Mouse (Mus musculus) layer of hippocampus, adult 11-12 months (tissue): ENCODE measurements around the gene Mblac1.

Experiments
- DNase-seq: peaks from one replicate; pipeline ENCODE4 v3.0.0; 2022; ENCODE audit warnings: low spot score

The Mblac1 gene

DNA sequence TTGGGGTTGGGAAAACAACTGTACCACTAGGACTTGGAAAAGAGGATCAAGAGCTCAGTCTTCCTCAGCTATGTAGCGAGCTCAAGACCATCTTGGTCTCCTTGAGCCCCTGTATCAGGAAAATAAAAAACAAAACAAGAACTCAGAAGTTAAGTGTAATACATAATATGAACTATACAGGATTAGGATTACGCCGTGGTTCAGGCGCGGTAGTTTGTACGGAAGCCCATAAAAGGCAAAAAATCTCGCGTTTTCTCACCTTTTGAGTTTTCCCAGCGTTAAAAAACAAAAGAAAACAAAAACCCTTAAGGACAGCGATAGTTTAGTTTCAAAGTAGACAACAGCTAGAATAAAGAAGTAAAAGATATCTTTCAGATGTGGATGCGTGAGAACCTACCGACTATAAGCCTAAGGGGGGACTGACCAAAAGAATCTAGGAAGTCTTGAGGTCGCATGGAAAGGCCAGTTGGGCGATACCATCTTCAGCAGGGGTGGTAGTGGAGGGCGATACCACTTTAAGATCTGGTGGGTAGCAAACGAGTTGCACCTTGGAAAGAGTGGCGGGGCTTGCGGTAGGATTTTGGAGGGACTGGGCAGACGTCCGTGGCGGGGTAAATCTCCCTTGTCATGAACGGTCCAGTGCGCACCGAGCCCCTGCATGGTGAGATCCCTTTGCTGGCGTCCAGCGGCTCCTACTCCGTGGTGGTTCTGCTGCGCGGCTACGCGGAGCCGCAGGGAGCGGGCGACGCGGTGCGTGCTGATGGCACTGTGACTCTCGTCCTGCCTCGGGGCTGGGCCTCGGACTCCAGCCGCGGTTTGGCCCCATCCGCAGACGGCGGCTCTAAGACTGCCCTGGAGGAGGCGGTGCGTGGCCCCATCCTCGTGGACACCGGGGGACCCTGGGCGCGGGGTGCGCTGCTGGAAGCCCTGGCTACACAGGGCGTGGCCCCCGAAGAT, at the start of gene Mblac1:
Gene Mblac1 (plus strand): TSS at position 544 of the 957 bp plus-strand sequence.
- peak; percentile 86 for DNase-seq

GRCm38 (mm10) chr5:138154390-138154789, 39.7 kb upstream of the Mblac1 start:
- no peak for DNase-seq

GRCm38 (mm10) chr5:138155443-138155976, 38.6 kb upstream of the Mblac1 start, which contains the start of gene Zfp113:
TSS of gene Zfp113 (minus strand) at chr5:138155744.
- DNase-seq, result peak; percentile 94

GRCm38 (mm10) chr5:138160224-138160762, 33.8 kb upstream of the Mblac1 start:
- no peak for DNase-seq

DNA sequence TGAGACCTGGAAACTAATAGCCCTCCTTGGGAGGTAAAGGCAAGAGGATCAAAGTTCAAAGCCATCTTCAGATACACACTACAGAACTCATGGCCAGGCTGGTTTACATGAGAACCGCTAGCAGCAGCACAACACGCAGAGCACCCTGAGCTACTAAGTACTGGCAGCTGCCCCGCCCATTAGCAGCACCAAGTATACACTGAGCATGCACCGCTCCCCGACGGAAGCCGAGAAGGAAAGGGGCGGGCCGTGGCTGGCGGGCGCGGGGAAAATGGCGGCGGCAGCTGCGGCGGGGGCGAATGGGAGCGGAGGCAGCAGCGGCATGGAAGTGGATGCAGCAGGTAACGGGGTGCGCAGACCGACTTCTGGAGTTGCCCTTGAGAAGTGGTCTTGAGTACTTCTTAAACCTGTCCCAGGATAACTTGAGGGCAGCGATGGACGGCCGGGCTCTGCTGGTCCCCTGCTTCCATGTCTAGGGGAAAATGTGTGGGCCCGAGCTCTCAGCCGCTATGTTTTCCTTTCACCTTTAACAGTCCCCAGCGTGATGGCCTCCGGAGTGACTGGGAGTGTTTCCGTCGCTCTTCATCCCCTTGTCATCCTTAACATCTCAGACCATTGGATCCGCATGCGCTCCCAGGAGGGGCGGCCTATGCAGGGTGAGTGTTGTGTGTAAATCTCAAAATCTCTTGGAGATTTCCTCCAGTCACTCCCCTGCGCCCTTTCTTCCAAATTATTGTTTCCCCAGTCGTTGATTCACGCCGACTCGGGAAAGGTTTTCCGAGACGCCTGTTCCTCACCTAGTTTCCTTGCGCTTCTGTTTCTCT, 33.1 kb upstream of the Mblac1 start, which contains the start of gene Cops6:
Gene Cops6 (plus strand): TSS at position 230 of the 824 bp plus-strand sequence.
- DNase-seq, result peak; percentile 94

DNA sequence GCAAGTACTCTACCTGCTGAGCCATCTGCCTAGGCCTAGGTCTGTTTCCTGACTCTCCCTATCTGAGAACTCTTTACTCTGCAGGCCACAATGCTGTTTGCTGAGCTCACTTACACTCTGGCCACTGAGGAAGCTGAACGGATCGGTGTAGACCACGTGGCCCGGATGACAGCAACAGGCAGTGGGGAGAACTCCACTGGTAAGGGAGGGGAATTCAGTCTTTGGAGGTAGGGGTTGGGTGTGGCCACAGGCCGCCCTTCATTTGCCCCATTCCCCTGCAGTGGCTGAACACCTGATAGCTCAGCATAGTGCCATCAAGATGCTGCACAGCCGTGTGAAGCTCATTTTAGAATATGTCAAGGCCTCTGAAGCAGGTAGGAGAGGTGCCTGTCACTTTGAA, 31.1 kb upstream of the Mblac1 start:
- no peak for DNase-seq

DNA sequence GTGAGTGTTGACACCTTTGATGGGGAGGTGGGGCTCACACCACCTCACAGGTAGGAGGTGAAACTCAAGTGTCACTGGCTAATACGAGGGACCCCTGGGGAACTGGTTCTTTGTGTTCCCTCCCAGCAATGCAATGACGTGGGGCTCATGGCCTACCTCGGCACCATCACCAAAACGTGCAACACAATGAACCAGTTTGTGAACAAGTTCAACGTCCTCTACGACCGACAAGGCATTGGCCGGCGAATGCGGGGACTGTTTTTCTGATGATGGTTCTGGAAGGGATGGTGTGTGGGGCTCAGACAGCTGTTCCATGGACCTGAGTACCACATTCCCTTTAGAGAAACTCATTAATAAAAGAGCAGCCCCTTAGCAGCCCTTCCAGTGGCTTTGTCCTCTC, 30.5 kb upstream of the Mblac1 start:
- DNase-seq, result no peak

GRCm38 (mm10) chr5:138165594-138165993, 28.5 kb upstream of the Mblac1 start:
- no peak for DNase-seq

- DNase-seq, result peak; percentile 94
These were observed 23.1 kb upstream of the Mblac1 start for GRCm38 (mm10) chr5:138170936-138171561.

DNA sequence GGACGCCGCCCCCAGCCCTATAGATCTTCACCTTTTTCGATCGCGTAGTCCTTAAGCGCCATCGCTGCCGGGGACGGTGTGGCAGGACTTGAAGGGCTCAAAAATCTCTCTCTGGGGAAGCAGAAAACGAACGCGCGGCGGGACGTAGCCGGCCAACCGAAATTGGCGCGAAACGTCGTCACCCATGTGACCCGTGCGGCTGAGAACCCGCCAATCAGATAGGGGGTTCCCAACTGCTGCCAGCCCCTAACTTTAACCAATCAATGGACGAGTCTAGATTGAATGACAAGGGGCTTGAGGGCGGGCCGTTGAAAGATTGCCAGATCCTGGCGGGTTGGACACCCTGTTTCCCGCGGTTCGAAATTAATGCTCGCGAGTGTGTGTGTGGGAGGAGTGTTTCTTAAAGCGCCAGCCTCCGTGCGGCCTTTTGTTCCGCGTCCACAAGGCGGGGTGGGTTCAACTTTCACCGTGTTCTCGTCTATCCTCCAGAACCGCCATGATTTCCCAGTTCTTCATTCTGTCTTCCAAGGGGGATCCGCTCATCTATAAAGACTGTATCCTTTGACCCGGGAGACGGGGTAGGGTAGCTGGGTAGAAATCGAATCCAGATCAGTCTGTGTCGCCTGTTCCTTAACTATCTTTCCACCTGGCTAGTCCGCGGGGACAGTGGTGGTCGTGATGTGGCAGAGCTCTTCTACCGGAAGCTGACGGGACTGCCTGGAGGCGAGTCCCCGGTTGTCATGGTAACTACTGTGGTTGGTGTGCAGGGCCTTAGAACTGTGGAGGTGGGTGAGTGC, 22.2 kb upstream of the Mblac1 start, which contains the start of the genes Ap4m1 and Mcm7:
Gene Ap4m1 (plus strand): TSS at position 308 of the 797 bp plus-strand sequence.
Gene Mcm7 (minus strand): TSS at position 728 of the 797 bp plus-strand sequence.
- DNase-seq, result peak; percentile 98

GRCm38 (mm10) chr5:138173217-138173616, 20.9 kb upstream of the Mblac1 start:
- DNase-seq, result no peak

- peak; percentile 80 for DNase-seq
These were observed 7.0 kb upstream of the Mblac1 start, which contains the start of the genes Taf6 and Cnpy4 for GRCm38 (mm10) chr5:138186950-138187638. TSS of gene Taf6 (minus strand) at chr5:138187451. TSS of gene Cnpy4 (plus strand) at chr5:138187485.

DNA sequence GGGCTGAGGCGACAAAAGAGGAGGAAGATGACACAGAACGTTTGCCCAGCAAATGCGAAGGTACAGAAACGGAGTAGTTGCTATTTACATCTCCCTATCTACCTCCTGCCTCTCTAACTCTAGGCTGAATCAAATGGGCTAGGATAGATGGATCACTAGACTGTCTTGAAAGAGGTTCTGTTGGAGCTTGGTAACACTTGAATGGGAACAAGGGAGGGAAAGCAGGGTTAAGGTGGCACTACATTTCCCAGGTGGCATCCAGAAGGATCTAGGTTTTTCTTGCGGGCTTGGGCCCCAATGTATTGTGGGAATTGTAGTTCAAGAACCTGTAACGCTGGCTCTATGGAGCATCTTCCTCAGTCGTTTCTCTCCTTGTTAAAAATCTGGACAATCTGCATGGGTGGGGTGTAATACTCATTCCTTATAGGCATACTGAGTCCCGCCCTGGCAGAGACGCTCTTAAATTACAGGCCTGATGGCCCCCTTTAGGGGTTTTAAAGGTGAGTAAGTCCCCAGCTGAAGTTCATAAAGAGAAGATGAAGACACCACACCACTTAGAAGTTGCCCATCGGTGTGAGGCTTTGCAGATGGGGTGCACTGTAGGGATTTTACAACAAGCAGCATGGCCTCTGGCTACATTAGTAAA, 6.3 kb upstream of the Mblac1 start:
- DNase-seq, result peak; percentile 81

- peak; percentile 22 for DNase-seq
These were observed 736 bp downstream of the Mblac1 start for GRCm38 (mm10) chr5:138194755-138195345.

DNA sequence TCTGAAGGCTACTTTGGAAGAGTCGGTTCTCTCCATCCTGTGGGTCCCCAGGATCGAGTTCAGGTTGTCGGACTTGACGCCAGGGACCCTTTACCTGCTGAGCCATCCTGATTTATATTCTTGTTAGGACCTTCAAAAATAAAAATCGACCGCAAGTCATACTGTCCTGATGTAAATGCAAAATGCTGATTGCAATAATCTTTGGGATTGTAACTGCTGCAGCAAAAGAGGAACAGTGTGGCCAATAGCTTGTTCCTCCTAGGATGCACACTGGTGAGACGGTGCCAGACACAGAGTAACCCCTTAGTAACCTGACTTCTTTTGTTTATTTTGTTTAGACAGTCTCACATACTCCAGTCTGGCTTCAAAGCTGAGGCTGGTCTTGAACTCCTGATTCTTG, 1.3 kb downstream of the Mblac1 start:
- DNase-seq, result no peak

DNA sequence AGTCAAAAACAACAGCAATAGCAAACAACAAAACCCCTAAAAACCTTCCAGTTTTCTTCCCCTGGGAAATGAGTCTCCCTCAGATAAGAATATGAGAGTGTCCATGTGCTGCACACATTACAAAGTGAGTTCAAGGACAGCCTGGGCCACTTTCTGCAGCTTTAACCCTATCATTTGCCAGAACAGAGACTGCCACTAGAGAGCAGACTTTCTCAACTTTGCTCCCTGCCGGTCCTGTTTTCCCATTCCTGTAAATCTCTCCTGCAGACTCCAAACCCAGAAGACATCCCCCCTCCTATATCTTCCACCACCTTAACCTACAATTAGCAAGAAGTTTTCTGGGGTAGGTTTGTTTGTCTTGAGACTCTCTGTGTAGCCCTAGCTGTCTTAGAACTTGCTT, 5.5 kb downstream of the Mblac1 start:
- DNase-seq, result no peak

DNA sequence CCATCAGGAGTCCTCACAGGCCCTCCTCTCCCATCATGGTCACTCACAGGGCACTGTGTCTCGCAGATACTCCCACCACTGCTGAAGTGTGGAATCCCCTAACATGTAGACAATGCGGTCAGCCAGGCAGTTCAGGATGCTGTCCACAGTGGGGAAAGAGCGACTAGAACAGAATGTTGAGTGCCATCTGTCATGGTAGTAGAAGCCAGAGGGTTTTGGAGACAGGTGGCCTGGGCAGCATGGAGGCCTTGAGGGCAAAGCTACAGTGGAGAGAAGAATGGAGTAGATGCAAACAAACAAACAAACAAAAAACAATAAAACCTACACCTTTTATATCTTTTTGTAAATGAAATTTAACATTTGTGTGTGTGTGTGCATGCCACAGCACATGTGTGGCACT, 8.0 kb downstream of the Mblac1 start:
- DNase-seq, result no peak

GRCm38 (mm10) chr5:138207253-138207652, 13.1 kb downstream of the Mblac1 start:
- no peak for DNase-seq

GRCm38 (mm10) chr5:138207873-138208272, 13.8 kb downstream of the Mblac1 start:
- no peak for DNase-seq
